Mouse (Mus musculus): ENCODE results near the gene Inhbb. TPM values are rescaled to one million over a fixed set of nuclear protein-coding genes. Genes with fewer than 3 reads are reported as not detected.

Gene Inhbb
- total RNA-seq, 2 experiments from 2014 or later, result 4.9 to 5.0 TPM

- no peak for DNase-seq (ENCODE audit: low spot score in 2 of 2)
These were observed 35.7 kb downstream of the Inhbb start for GRCm38 (mm10) chr1:119386306-119386705.

GRCm38 (mm10) chr1:119383916-119384315, 38.1 kb downstream of the Inhbb start:
- peak; percentile 36 to 52 for DNase-seq (ENCODE audit: low spot score in 2 of 2)

- DNase-seq (ENCODE audit: low spot score in 2 of 2), result peak; percentile 68 to 80
These were observed 41.4 kb downstream of the Inhbb start for GRCm38 (mm10) chr1:119380609-119381008.

- no peak for DNase-seq (ENCODE audit: low spot score in 2 of 2)
These were observed 46.7 kb downstream of the Inhbb start for GRCm38 (mm10) chr1:119375376-119375775.

GRCm38 (mm10) chr1:119367546-119367945, 54.5 kb downstream of the Inhbb start:
- no peak for DNase-seq (ENCODE audit: low spot score in 2 of 2)

GRCm38 (mm10) chr1:119366315-119366714, 55.7 kb downstream of the Inhbb start:
- no peak for DNase-seq (ENCODE audit: low spot score in 2 of 2)

Other genes with a start within 250 kb of the Inhbb start
- gene Ralb, start 82.5 kb upstream of the Inhbb start, total RNA-seq (2021), result 10 to 100 TPM; 23.0 to 23.9 TPM
- 10 to 100 TPM; 15.6 to 18.2 TPM for gene Tmem185b, start 103.9 kb upstream of the Inhbb start, total RNA-seq (2021)
- gene Epb41l5, start 226.8 kb upstream of the Inhbb start, total RNA-seq (2021), result 1 to 10 TPM; 6.1 to 6.4 TPM

All from left cerebral cortex, adult 18-20 months (tissue).